Mouse (Mus musculus) spleen, postnatal 4 days (tissue): ENCODE measurements at regions not wholly inside any gene's neighbourhood (a gene's known extent, or its start where the extent isn't known, plus 50 kb on each side); places are given as distances from the start of the nearest gene placed in this dataset.

Source experiments
- DNase-seq, 2 experiments: peaks; one replicate each; pipeline ENCODE4 v3.0.0; 2022; ENCODE audit warnings: low spot score in 2 of 2

GRCm38 (mm10) chr2:68799993-68800740 is 61.1 kb upstream of the Cers6 start:
- peak in 1 of 2 experiments; percentile 50 for DNase-seq

- no peak for DNase-seq
Observed at GRCm38 (mm10) chr2:68804117-68804516, 57.1 kb upstream of the Cers6 start.

- DNase-seq = no peak
Observed at GRCm38 (mm10) chr2:68805866-68806265, 55.4 kb upstream of the Cers6 start.

GRCm38 (mm10) chr2:68806311-68806895 is 54.8 kb upstream of the Cers6 start:
- DNase-seq = no peak
